9 mouse cellular contexts compared by ENCODE assay signal in genomic region chr19:37561106-37561892, GRCm38 (mm10). TPM values are rescaled to one million over a fixed set of nuclear protein-coding genes. Genes with fewer than 3 reads are reported as not detected.
DNase-seq lines count a peak whose midpoint lies in the region; ATAC-seq lines count a peak whose summit lies in the region.
"Had no signal": no experiment of that assay in that cellular context is flagged by ENCODE, and none has a peak within 500 bp of the region (broad histone marks: within the 10 kb centered on the region; RNA-seq: fewer than 3 reads in every experiment).

No protein-coding gene starts in this region.

- peaks cover 11% of the 10 kb centered on the region for H3K4me1 ChIP-seq in lung, embryonic 16.5 days (replicated peaks; ENCODE audit: control insufficient read depth, insufficient read depth, low read length)

- no peak overlapping the region for H3K4me3 ChIP-seq in lung, embryonic 16.5 days (ENCODE audit: low read length)

- no peak overlapping the region for H3K9ac ChIP-seq in lung, embryonic 16.5 days (ENCODE audit: low read length)

- no peak overlapping the region for H3K4me2 ChIP-seq in lung, embryonic 16.5 days (ENCODE audit: low read depth, low read length)

- H3K27me3 ChIP-seq in lung, embryonic 16.5 days (ENCODE audit: control insufficient read depth, insufficient read depth, low read depth, low read length) = no peaks in the 10 kb centered on the region

- intact Hi-C loops in left cerebral cortex, postnatal 36 days (cut with DNase I) = no loop called here

- peak; percentile 87 to 92 for ATAC-seq in hematopoietic stem cell, adult 5-6 weeks (replicated peaks in 1 of 2; ENCODE audit: insufficient read depth in 1 of 2, low FRiP score in 2 of 2, low TSS enrichment in 1 of 2, low read depth in 1 of 2, poor library complexity in 2 of 2, severe bottlenecking in 2 of 2)
- peak; percentile 82 for ATAC-seq in lung, embryonic 16.5 days (ENCODE audit: low read depth)

- no peak overlapping the region for H3K27ac ChIP-seq in lung, embryonic 16.5 days (ENCODE audit: low read length)

- DNase-seq in adrenal gland, postnatal 14 days = peak; percentile 13
- DNase-seq in adrenal gland, adult 8-10 months = no peak
- DNase-seq in MEL-GATA-1-ER (ENCODE audit: extremely low read depth, low read depth) = peak; percentile 91
- DNase-seq in left cerebral cortex, postnatal 36 days (ENCODE audit: low spot score in 2 of 2) = no peak
- DNase-seq in frontal cortex, postnatal 36 days (ENCODE audit: low spot score in 2 of 2) = no peak
- DNase-seq in right cerebral cortex, postnatal 36 days (ENCODE audit: low spot score in 2 of 2) = no peak
- DNase-seq: left cerebral cortex, postnatal 4 days had no signal

- WGBS in lung, embryonic 16.5 days = 42% methylated on average over 10 of the region's 10 CpGs

- no peaks in the 10 kb centered on the region for H3K9me3 ChIP-seq in lung, embryonic 16.5 days (ENCODE audit: control insufficient read depth, low read length)

- no peaks in the 10 kb centered on the region for H3K36me3 ChIP-seq in lung, embryonic 16.5 days (ENCODE audit: control insufficient read depth, insufficient read depth, low read length)

RNA-seq across cellular contexts. Expression of gene Exoc6, which starts 11.1 kb away (rescaled TPM):
- total RNA-seq in adrenal gland, postnatal 14 days (2021) = 22.5 and 26.9 TPM in 2 replicates
- total RNA-seq in adrenal gland, adult 8-10 months (2022) = 10 to 100 TPM; 18.7 to 26.7 (median 22.0) TPM
- 101 and 116 TPM in 2 replicates for total RNA-seq in hematopoietic stem cell, adult 5-6 weeks (2017)
- 13.2 and 13.7 TPM in 2 replicates for polyA plus RNA-seq in lung, embryonic 16.5 days (2015; fragmentation: Nextera tagmentation; extraction: Ambion mirVana)
- total RNA-seq in left cerebral cortex, postnatal 36 days (2021) = 10 to 100 TPM; 42.3 to 43.9 TPM

Comparison
In these comparisons a context has a peak if more than half of its experiments do, and no peak if none do; other contexts are left out.
1. DNase-seq: peak in adrenal gland, postnatal 14 days (single experiment) and MEL-GATA-1-ER (single experiment); none in adrenal gland, adult 8-10 months (single experiment), left cerebral cortex, postnatal 36 days (0 of 2), frontal cortex, postnatal 36 days (0 of 2) and right cerebral cortex, postnatal 36 days (0 of 2).